Mouse (Mus musculus) hindbrain, embryonic 10.5 days (tissue): ENCODE results near the gene Dpm1. TPM values are rescaled to one million over a fixed set of nuclear protein-coding genes. Genes with fewer than 3 reads are reported as not detected.

Source experiments
- DNase-seq: peaks from one replicate; pipeline ENCODE4 v3.0.0-alpha.2; 2017; ENCODE audit warnings: low spot score
- H3K27ac ChIP-seq: fragments of 300-500 bp; sonication (generic); 2 replicates; pipeline ENCODE4 v1.5.1; 2016; ENCODE audit warnings: mild to moderate bottlenecking, moderate library complexity
- H3K27me3 ChIP-seq: fragments of 300-500 bp; sonication (generic); 2 replicates; pipeline ENCODE4 v1.6.1; 2016; ENCODE audit warnings: mild to moderate bottlenecking; ENCODE audit not compliant: poor library complexity, insufficient read depth, severe bottlenecking
- H3K36me3 ChIP-seq: fragments of 300-500 bp; sonication (generic); 2 replicates; pipeline ENCODE4 v1.6.1; 2016; ENCODE audit warnings: mild to moderate bottlenecking, moderate library complexity
- H3K4me1 ChIP-seq: fragments of 300-500 bp; sonication (generic); replicated peaks from 2 replicates; pipeline ENCODE4 v1.6.1; 2016; ENCODE audit warnings: mild to moderate bottlenecking
- H3K4me3 ChIP-seq: fragments of 300-500 bp; sonication (generic); 2 replicates; pipeline ENCODE4 v1.5.1; 2016; ENCODE audit warnings: mild to moderate bottlenecking, moderate library complexity
- H3K9me3 ChIP-seq: fragments of 300-500 bp; sonication (generic); 2 replicates; pipeline ENCODE4 v1.6.1; 2016; ENCODE audit warnings: mild to moderate bottlenecking, moderate library complexity
- WGBS: fragments of 180-500 bp; shearing (Covaris S2); methylation state at CpG from one replicate; pipeline ENCODE4 v1.1.7; 2016; 5-methylcytosine and 5-hydroxymethylcytosine counted together
- polyA plus RNA-seq: library from polyadenylated mRNA; unstranded; fragments of >200 nt; fragmentation: Nextera tagmentation; extraction: Ambion mirVana; gene quantifications from 2 replicates; pipeline ENCODE4 v1.2.1, GENCODE M21; 2016

Gene Dpm1
- polyA plus RNA-seq, 1 experiment from 2014 or later: 78.8 TPM

GRCm38 (mm10) chr2:168207883-168208282 lies 22.5 kb downstream of the Dpm1 start:
- Histone ChIP-seq H3K4me1 (peaks cover 26% of the 10 kb centered on the region), H3K27ac (peak overlapping the region; percentile 100), H3K36me3 (peaks cover 72% of the 10 kb centered on the region), H3K9me3 (no peaks in the 10 kb centered on the region), H3K27me3 (no peaks in the 10 kb centered on the region), H3K4me3 (no peak overlapping the region)
- DNase-seq: no peak
- 94% methylated on average over 3 of the region's 3 CpGs for WGBS

- H3K36me3 ChIP-seq: peaks cover 72% of the 10 kb centered on the region
These were observed 23.4 kb downstream of the Dpm1 start, which contains the start of gene Adnp for GRCm38 (mm10) chr2:168206725-168207644. Gene Adnp, minus strand, starts transcription at chr2:168207112.

GRCm38 (mm10) chr2:168205681-168206631 lies 24.4 kb downstream of the Dpm1 start:
- no peaks in the 10 kb centered on the region for H3K9me3 ChIP-seq
- DNase-seq: peak; percentile 46
- H3K27me3 ChIP-seq: no peaks in the 10 kb centered on the region
- peaks cover 69% of the 10 kb centered on the region for H3K36me3 ChIP-seq
- H3K4me1 ChIP-seq: peaks cover 29% of the 10 kb centered on the region
- H3K27ac ChIP-seq: peak overlapping the region; percentile 100
- WGBS: under 1% methylated on average over 49 of the region's 49 CpGs
- H3K4me3 ChIP-seq: peak overlapping the region; percentile 99

More at GRCm38 (mm10) chr2:168206725-168207644, 23.4 kb downstream of the Dpm1 start, which contains the start of gene Adnp:
- Histone ChIP-seq H3K4me1 (peaks cover 26% of the 10 kb centered on the region), H3K27ac (peak within 1 kb of the TSS; percentile 100), H3K4me3 (peak within 1 kb of the TSS; percentile 99), H3K27me3 (no peaks in the 10 kb centered on the region), H3K9me3 (no peaks in the 10 kb centered on the region)
- peak; percentile 99 for DNase-seq
- under 1% methylated on average over 89 of the region's 89 CpGs for WGBS

- DNase-seq: peak; percentile 90
- peaks cover 36% of the 10 kb centered on the region for H3K4me1 ChIP-seq
- 6% methylated on average over 6 of the region's 6 CpGs for WGBS
- H3K9me3 ChIP-seq: no peaks in the 10 kb centered on the region
- peak overlapping the region; percentile 99 for H3K4me3 ChIP-seq
- H3K27me3 ChIP-seq: no peaks in the 10 kb centered on the region
- peaks cover 69% of the 10 kb centered on the region for H3K36me3 ChIP-seq
- H3K27ac ChIP-seq: peak overlapping the region; percentile 100
These were observed 25.1 kb downstream of the Dpm1 start for GRCm38 (mm10) chr2:168205265-168205664.

GRCm38 (mm10) chr2:168204476-168204999 lies 25.9 kb downstream of the Dpm1 start:
- H3K9me3 ChIP-seq: no peaks in the 10 kb centered on the region
- H3K36me3 ChIP-seq: peaks cover 67% of the 10 kb centered on the region
- no peaks in the 10 kb centered on the region for H3K27me3 ChIP-seq
- WGBS: 94% methylated on average over 8 of the region's 8 CpGs
- DNase-seq: no peak
- H3K27ac ChIP-seq: no peak overlapping the region
- H3K4me1 ChIP-seq: peaks cover 41% of the 10 kb centered on the region
- H3K4me3 ChIP-seq: peak overlapping the region; percentile 99

GRCm38 (mm10) chr2:168200014-168200691 lies 30.2 kb downstream of the Dpm1 start:
- Histone ChIP-seq H3K9me3 (no peaks in the 10 kb centered on the region), H3K27ac (no peak overlapping the region), H3K36me3 (peaks cover 92% of the 10 kb centered on the region), H3K4me1 (peaks cover 53% of the 10 kb centered on the region), H3K4me3 (no peak overlapping the region), H3K27me3 (no peaks in the 10 kb centered on the region)
- WGBS: 89% methylated on average over 5 of the region's 5 CpGs
- no peak for DNase-seq

- Histone ChIP-seq H3K27me3 (no peaks in the 10 kb centered on the region), H3K27ac (no peak overlapping the region), H3K4me1 (peaks cover 46% of the 10 kb centered on the region), H3K36me3 (peaks cover 93% of the 10 kb centered on the region), H3K9me3 (no peaks in the 10 kb centered on the region), H3K4me3 (no peak overlapping the region)
- no peak for DNase-seq
- WGBS: 91% methylated on average over 4 of the region's 4 CpGs
These were observed 30.9 kb downstream of the Dpm1 start for GRCm38 (mm10) chr2:168199476-168199875.

- Histone ChIP-seq H3K9me3 (no peaks in the 10 kb centered on the region), H3K4me3 (no peak overlapping the region), H3K4me1 (peaks cover 41% of the 10 kb centered on the region), H3K36me3 (peaks cover 92% of the 10 kb centered on the region), H3K27me3 (no peaks in the 10 kb centered on the region), H3K27ac (no peak overlapping the region)
- DNase-seq: no peak
- 97% methylated on average over 1 of the region's 1 CpGs for WGBS
These were observed 32.0 kb downstream of the Dpm1 start for GRCm38 (mm10) chr2:168198421-168198820.

GRCm38 (mm10) chr2:168195721-168196120 lies 34.7 kb downstream of the Dpm1 start:
- no peak for DNase-seq
- Histone ChIP-seq H3K4me1 (peaks cover 42% of the 10 kb centered on the region), H3K36me3 (peaks cover 94% of the 10 kb centered on the region), H3K27ac (no peak overlapping the region), H3K27me3 (no peaks in the 10 kb centered on the region), H3K4me3 (no peak overlapping the region), H3K9me3 (no peaks in the 10 kb centered on the region)
- WGBS: 59% methylated on average over 2 of the region's 2 CpGs

GRCm38 (mm10) chr2:168193685-168194084 lies 36.7 kb downstream of the Dpm1 start:
- DNase-seq: no peak
- Histone ChIP-seq H3K9me3 (no peaks in the 10 kb centered on the region), H3K36me3 (peaks cover 87% of the 10 kb centered on the region), H3K4me3 (no peak overlapping the region), H3K27me3 (no peaks in the 10 kb centered on the region), H3K4me1 (peaks cover 27% of the 10 kb centered on the region), H3K27ac (no peak overlapping the region)
- 80% methylated on average over 2 of the region's 2 CpGs for WGBS

- H3K27ac ChIP-seq: no peak overlapping the region
- peaks cover 87% of the 10 kb centered on the region for H3K36me3 ChIP-seq
- no peaks in the 10 kb centered on the region for H3K27me3 ChIP-seq
- H3K4me1 ChIP-seq: peaks cover 19% of the 10 kb centered on the region; the same call in 1 of the 2 replicates
- no peak overlapping the region for H3K4me3 ChIP-seq
- no peak for DNase-seq
- WGBS: 98% methylated on average over 2 of the region's 2 CpGs
- H3K9me3 ChIP-seq: no peaks in the 10 kb centered on the region
These were observed 38.5 kb downstream of the Dpm1 start for GRCm38 (mm10) chr2:168191856-168192255.

GRCm38 (mm10) chr2:168175946-168176345 lies 54.4 kb downstream of the Dpm1 start:
- Histone ChIP-seq H3K9me3 (no peaks in the 10 kb centered on the region), H3K4me3 (no peak overlapping the region), H3K27ac (no peak overlapping the region), H3K4me1 (no peaks in the 10 kb centered on the region; the same call in 1 of the 2 replicates), H3K27me3 (no peaks in the 10 kb centered on the region), H3K36me3 (peaks cover 48% of the 10 kb centered on the region)
- WGBS: 43% methylated on average over 7 of the region's 7 CpGs
- DNase-seq: no peak
